Mouse (Mus musculus): ENCODE measurements around the gene DXBay18.
"Not testable (repeated sequence)": the region's sequence is repeated elsewhere in the genome, so short reads cannot be mapped to it uniquely, and the experiment has no call there.

The DXBay18 gene

DNA sequence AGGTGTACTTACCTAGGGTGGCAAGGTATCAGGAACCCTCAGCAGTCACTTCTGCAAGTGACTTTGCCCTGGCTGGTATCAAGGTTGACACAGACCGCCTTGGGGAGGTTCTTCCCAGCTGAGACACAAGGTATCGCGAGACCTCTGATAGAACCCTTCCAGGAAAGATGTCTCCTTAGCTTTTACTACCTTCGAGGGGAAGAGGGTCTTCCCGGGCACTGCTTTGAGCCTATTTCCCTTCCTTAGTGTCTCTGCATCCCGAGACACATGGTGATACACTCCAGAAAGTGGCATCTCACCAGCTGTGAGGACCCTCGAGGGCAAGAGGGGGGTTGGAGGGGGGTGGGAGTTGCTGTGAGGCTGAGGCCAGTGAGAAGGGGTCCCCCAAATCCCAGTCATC is at the start of gene DXBay18:
DXBay18 (minus strand) TSS at position 101 of the 400 bp plus-strand sequence.
- not testable (repeated sequence) for DNase-seq

DNA sequence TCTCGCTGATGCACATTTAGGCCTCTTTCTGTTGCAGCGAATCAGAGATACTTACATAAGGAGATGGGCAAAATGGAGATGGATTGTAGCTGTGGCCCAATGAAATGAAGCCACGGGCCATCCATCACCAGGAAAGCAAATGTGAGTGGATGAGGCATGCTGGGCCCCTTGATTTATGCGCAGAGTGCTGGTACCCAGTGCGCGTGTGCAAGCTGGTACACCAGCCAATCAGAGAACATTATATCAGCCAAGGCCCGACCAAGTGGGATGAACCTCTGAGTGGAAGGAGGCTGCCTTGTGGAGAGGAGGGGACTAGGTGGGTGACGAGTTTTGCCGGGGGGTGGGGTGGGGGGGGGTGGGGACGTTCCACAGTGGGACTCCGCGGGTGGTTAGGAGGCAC is 42.7 kb upstream of the DXBay18 start, which contains the start of gene Xlr3b:
Xlr3b (plus strand) TSS at position 274 of the 400 bp plus-strand sequence.
- peak; percentile 0 for DNase-seq

DNA sequence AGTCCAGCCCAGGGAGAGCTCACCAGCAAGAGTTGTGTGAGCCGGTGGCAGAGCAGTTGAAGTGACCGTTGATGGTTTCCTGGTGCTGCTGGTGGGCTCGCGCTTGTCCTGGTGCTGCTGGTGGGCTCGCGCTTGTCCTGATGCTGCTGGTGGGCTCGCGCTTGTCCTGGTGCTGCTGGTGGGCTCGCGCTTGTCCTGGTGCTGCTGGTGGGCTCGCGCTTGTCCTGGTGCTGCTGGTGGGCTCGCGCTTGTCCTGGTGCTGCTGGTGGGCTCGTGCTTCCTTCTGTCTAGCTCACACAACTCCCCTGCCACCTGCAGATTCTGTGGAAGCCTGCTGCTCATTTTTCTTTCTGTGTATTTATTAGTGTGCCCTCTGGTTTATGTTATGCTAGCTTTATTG is 27.6 kb upstream of the DXBay18 start, which contains the start of gene Spin2d:
Spin2d (minus strand) TSS at position 101 of the 400 bp plus-strand sequence.
- DNase-seq = not testable (repeated sequence)

DNA sequence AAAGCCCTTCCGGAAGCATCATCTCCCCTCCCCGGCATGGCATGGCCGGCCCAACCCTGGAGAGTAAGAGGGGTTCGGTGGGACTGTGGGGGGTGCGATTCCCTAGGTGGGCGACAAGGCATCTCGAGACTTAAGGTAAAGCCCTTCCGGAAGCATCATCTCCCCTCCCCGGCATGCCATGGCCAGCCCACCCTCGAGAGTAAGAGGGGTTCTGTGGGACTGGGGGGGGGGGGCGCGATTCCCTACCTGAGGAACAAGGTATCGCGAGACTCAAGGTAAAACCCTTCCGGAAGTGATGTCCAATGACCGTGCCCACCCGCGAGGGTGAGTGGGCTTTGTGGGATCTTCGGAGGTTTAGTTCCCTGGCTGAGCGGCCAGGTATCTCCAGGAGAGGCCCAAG is 754 bp downstream of the DXBay18 start, which contains the start of gene Xlr5b:
Xlr5b (plus strand) TSS at position 301 of the 400 bp plus-strand sequence.
- not testable (repeated sequence) for DNase-seq

DNA sequence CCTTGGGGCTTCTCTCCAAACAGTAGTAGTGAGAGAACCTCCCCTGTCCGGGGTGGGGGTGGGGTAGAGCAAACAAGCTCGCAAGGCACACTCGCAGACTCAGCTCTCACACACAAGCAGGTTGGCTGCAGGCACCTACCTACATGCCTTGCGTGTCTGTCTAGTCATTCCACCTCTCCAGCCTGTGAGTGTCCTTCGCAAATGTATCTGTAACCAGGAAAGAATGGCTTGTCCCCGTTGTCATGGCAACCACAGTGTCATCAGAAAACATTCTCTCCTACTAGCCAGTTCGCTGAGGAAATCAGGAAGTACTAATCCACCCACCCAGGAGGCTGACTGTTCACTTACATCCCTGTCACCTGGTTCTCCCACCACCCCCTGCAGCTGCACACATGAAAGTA is 6.0 kb downstream of the DXBay18 start:
- DNase-seq = not testable (repeated sequence)

DNA sequence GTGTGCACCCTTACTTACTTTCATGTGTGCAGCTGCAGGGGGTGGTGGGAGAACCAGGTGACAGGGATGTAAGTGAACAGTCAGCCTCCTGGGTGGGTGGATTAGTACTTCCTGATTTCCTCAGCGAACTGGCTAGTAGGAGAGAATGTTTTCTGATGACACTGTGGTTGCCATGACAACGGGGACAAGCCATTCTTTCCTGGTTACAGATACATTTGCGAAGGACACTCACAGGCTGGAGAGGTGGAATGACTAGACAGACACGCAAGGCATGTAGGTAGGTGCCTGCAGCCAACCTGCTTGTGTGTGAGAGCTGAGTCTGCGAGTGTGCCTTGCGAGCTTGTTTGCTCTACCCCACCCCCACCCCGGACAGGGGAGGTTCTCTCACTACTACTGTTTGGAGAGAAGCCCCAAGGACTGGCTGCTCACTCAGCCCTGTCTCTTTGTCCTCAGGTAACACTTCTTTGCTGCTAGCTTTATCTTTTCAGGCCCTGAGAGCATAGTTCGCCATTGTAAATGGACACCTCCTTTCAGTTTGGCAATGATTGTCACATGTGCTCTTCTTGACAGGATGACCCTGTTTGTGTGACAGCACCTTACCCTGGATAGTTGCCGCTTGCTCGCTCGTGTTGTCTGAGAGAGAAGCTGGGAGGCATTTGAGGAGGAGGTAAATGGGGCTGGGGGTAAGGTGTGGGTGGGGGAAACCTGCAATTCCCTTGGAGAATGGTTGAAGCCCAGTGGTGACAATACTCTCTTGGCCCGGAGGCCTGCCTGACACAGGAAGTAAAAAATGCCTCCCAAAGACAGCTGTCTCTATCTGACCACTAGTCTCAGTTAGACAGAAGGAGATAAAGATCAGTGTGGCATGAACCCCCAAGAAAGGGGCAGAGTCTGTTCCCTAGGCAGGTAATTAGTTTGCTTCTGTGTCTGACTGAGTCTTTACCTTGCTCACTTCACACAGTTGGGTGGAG is 26.1 kb downstream of the DXBay18 start:
- DNase-seq = not testable (repeated sequence)

- DNase-seq = not testable (repeated sequence)
Observed at GRCm38 (mm10) chrX:73116747-73117146, 32.5 kb downstream of the DXBay18 start, which contains the start of gene Gm14685. Gene Gm14685 (plus strand): TSS chrX:73117047.

DNA sequence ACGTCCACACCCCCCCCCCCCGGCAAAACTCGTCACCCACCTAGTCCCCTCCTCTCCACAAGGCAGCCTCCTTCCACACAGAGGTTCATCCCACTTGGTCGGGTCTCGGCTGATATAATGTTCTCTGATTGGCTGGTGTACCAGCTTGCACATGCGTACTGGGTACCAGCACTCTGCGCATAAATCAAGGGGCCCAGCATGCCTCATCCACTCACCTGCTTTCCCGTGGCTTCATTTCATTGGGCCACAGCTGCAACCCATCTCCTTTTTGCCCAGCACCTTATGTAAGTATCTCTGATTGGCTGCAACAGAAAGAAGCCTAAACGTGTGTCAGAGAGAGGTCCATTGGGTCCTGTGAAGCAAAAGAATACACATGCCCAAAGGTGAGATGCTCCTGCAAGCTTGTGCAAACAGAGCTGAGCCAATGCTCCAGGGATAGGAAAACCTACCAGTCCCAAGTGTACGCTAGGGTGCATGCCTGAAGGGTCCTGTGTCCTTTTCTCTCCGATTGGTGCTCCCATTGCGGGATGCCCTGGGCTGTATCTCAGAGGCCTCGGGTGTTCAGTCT is 52.2 kb downstream of the DXBay18 start, which contains the start of gene Xlr3a:
Xlr3a (minus strand) TSS at position 155 of the 568 bp plus-strand sequence.
- DNase-seq = not testable (repeated sequence)

All from embryo, embryonic 11 days (tissue).